Mouse (Mus musculus) leukemia stem cell, adult 10-12 weeks (primary cell): ENCODE data around the gene Aagab. TPM values are rescaled to one million over a fixed set of nuclear protein-coding genes. Genes with fewer than 3 reads are reported as not detected.

Source experiments
- polyA plus RNA-seq: library from polyadenylated mRNA; stranded (reverse); fragments of >175 nt; gene quantifications from 2 replicates; pipeline ENCODE4 v1.2.3, GENCODE M21; 2012; ENCODE audit warnings: low replicate concordance

Aagab gene
- polyA plus RNA-seq, result 0.71 and 5.1 TPM in 2 replicates

DNA sequence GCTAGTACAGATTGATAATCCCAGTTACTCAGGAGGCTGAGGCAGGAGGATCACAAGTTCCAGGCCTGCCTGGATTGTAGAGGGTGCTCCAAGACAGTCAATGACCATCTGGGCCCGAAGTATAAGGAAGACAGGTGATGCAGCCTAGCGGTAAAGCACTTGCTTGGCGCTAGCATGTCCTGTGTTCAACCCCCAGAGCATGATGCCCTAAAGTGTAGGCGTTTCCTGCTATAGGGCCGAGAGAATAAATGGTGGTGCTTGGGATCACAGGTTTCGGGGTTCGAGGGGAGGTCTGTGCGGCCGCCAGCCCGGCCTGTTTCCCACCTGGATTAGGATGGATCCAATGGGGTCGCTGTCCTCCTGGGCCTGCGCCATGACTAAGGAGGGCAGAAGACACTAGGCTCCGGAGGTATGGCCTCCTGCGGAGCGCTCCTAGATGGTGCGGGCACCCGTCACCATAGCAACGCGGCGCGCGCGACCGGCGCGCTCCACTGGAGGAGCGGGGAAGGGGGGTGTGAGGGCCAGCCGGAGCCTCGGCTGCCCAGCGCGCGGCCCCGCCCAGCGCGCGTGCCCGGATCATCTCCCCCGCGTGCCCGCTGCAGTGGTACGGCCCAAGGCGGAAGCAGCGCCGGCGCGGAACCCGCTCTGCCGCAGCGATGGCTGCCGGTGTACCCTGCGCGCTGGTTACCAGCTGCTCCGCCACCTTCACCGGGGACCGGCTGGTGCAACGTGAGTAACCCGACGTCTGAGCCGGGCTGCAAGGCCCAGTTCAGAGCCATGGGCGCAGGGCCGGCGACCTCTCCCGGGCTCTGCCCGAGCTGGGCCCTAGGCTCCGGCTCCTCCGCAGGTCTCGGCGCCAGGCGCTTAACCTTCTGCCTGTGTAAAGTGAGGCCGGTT, at the start of gene Aagab, which contains the start of gene Iqch:
Gene Aagab, plus strand, starts transcription at position 618 of the 897 bp plus-strand sequence.
Gene Iqch, minus strand, starts transcription at position 451 of the 897 bp plus-strand sequence.

Other genes with a start within 250 kb of the Aagab start
- gene Map2k5, start 224.8 kb upstream of the Aagab start, polyA plus RNA-seq, result 42.7 and 59.0 TPM in 2 replicates
- gene 2300009A05Rik, start 203.4 kb upstream of the Aagab start, polyA plus RNA-seq, result 47.2 and 98.0 TPM in 2 replicates
- gene Iqch, start 167 bp upstream of the Aagab start, polyA plus RNA-seq, result not detected in 2 replicates
- gene Smad3, start 155.3 kb downstream of the Aagab start, polyA plus RNA-seq, result 4.5 and 5.1 TPM in 2 replicates